Comparison of ENCODE assay signal across 19 mouse cellular contexts in the genomic region with DNA sequence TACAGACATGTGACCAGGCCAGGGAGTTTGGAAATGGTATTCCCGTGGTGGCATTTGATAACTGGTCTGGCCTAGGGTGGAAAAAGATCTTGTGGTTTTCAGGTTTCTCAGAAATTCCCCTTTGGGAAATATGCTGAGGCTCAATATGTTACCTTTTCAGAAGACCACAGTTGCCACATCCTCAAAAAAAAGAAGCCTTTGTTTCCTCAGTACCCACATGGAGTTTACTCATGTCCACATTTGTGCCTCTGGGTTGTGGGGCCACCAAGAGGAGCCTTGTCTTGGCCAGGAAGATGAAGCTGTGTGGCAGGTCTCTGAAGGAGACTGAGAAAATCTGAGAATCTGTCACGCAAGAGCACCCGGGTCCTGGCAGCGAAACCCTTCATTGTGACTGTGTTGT. TPM values are rescaled to one million over a fixed set of nuclear protein-coding genes. Genes with fewer than 3 reads are reported as not detected.
A peak's percentile ranks its signal among the peaks of the same experiment; 100 is the strongest.
DNase-seq lines count a peak whose midpoint lies in the region; ATAC-seq and TF ChIP-seq lines count a peak whose summit lies in the region.
"Had no signal": no experiment of that assay in that cellular context is flagged by ENCODE, and none has a peak within 500 bp of the region (broad histone marks: within the 10 kb centered on the region; RNA-seq: fewer than 3 reads in every experiment).

No protein-coding gene starts in this region.

- TF ChIP-seq CTCF in midbrain, postnatal 0 days (IDR thresholded peaks at IDR 0.05), result no peak

- H3K27ac ChIP-seq in limb, embryonic 12.5 days, result peak overlapping the region; percentile 72
- no peak overlapping the region for H3K27ac ChIP-seq in limb, embryonic 10.5 days
- no peak overlapping the region for H3K27ac ChIP-seq in midbrain, postnatal 0 days (ENCODE audit: low read depth, low read length)
- H3K27ac ChIP-seq: embryonic facial prominence, embryonic 10.5 days; heart, embryonic 10.5 days; hindbrain, embryonic 15.5 days; intestine, embryonic 15.5 days had no signal

- H3K27me3 ChIP-seq in limb, embryonic 12.5 days, result no peaks in the 10 kb centered on the region
- H3K27me3 ChIP-seq in limb, embryonic 10.5 days (ENCODE audit: low read depth, poor library complexity, severe bottlenecking), result no peaks in the 10 kb centered on the region
- no peaks in the 10 kb centered on the region for H3K27me3 ChIP-seq in midbrain, postnatal 0 days (ENCODE audit: insufficient read depth, low read length)
- H3K27me3 ChIP-seq: hindbrain, embryonic 15.5 days; intestine, embryonic 15.5 days had no signal

- H3K4me2 ChIP-seq in limb, embryonic 12.5 days, result peak overlapping the region; percentile 5; the same call in 1 of the 2 replicates
- no peak overlapping the region for H3K4me2 ChIP-seq in midbrain, postnatal 0 days (ENCODE audit: low read depth, low read length, poor library complexity, severe bottlenecking)
- H3K4me2 ChIP-seq: hindbrain, embryonic 15.5 days; intestine, embryonic 15.5 days had no signal

- intact Hi-C loops in left cerebral cortex, postnatal 4 days (cut with DNase I), result no loop called here

- no peak overlapping the region for H3K9ac ChIP-seq in limb, embryonic 12.5 days (replicated peaks)
- H3K9ac ChIP-seq in midbrain, postnatal 0 days (replicated peaks; ENCODE audit: low read length, poor library complexity, severe bottlenecking), result no peak overlapping the region
- H3K9ac ChIP-seq: hindbrain, embryonic 15.5 days; intestine, embryonic 15.5 days had no signal

- H3K9me3 ChIP-seq in limb, embryonic 12.5 days, result no peaks in the 10 kb centered on the region
- H3K9me3 ChIP-seq in limb, embryonic 10.5 days (replicated peaks), result no peaks in the 10 kb centered on the region
- H3K9me3 ChIP-seq in midbrain, postnatal 0 days (ENCODE audit: low read length), result no peaks in the 10 kb centered on the region
- H3K9me3 ChIP-seq: embryonic facial prominence, embryonic 10.5 days; G1E; heart, embryonic 10.5 days; hindbrain, embryonic 15.5 days; intestine, embryonic 15.5 days had no signal

- peaks cover 67% of the 10 kb centered on the region for H3K4me1 ChIP-seq in limb, embryonic 12.5 days (replicated peaks)
- peaks cover 33% of the 10 kb centered on the region for H3K4me1 ChIP-seq in limb, embryonic 10.5 days
- no peaks in the 10 kb centered on the region for H3K4me1 ChIP-seq in midbrain, postnatal 0 days (ENCODE audit: insufficient read depth, low read length)

- DNase-seq in limb, embryonic 10.5 days (ENCODE audit: low spot score), result no peak
- DNase-seq in left cerebral cortex, postnatal 4 days, result no peak
- no peak for DNase-seq in midbrain, postnatal 0 days (ENCODE audit: low spot score)
- no peak for DNase-seq in lung, postnatal 36 days
- DNase-seq: adrenal gland, postnatal 10 days; cerebellum, adult 11 months; cerebellum, adult 9-10 months; cerebellum, postnatal 36 days; gastrocnemius, postnatal 36 days; heart, adult 18-20 months had no signal

- 86% methylated on average over 4 of the region's 4 CpGs for WGBS in limb, embryonic 12.5 days
- WGBS in limb, embryonic 10.5 days, result 90% methylated on average over 4 of the region's 4 CpGs
- 85% methylated on average over 4 of the region's 4 CpGs for WGBS in midbrain, postnatal 0 days

- ATAC-seq in limb, embryonic 12.5 days (ENCODE audit: insufficient number of reproducible peaks, insufficient read depth, low FRiP score, low TSS enrichment, low read depth), result no peak
- peak; percentile 67 to 74 for ATAC-seq in hematopoietic stem cell, adult 5-6 weeks (replicated peaks in 1 of 2; ENCODE audit: insufficient read depth in 1 of 2, low FRiP score in 2 of 2, low TSS enrichment in 1 of 2, low read depth in 1 of 2, poor library complexity in 2 of 2, severe bottlenecking in 2 of 2)
- 0 out of 2 replicates have a peak, but pooled peaks have one; percentile 18 for ATAC-seq in megakaryocyte, adult 5-6 weeks (ENCODE audit: poor library complexity, severe bottlenecking)
- no peak for ATAC-seq in midbrain, postnatal 0 days (ENCODE audit: low FRiP score)
- ATAC-seq: forebrain, embryonic 14.5 days; intestine, embryonic 15.5 days had no signal

- H3K36me3 ChIP-seq in limb, embryonic 12.5 days, result no peaks in the 10 kb centered on the region
- H3K36me3 ChIP-seq in limb, embryonic 10.5 days, result no peaks in the 10 kb centered on the region
- H3K36me3 ChIP-seq in midbrain, postnatal 0 days (ENCODE audit: insufficient read depth, low read length), result no peaks in the 10 kb centered on the region
- H3K36me3 ChIP-seq: embryonic facial prominence, embryonic 10.5 days; heart, embryonic 10.5 days; hindbrain, embryonic 15.5 days; intestine, embryonic 15.5 days had no signal

- no peak overlapping the region for H3K4me3 ChIP-seq in limb, embryonic 12.5 days (replicated peaks)
- no peak overlapping the region for H3K4me3 ChIP-seq in limb, embryonic 10.5 days
- no peak overlapping the region for H3K4me3 ChIP-seq in midbrain, postnatal 0 days (ENCODE audit: low read depth, low read length)
- H3K4me3 ChIP-seq: embryonic facial prominence, embryonic 10.5 days; heart, embryonic 10.5 days; hindbrain, embryonic 15.5 days; intestine, embryonic 15.5 days had no signal

RNA-seq across cellular contexts. Expression of gene Mboat2, which starts 38.0 kb away (rescaled TPM):
- polyA plus RNA-seq in limb, embryonic 12.5 days (2016; fragmentation: Nextera tagmentation; extraction: Ambion mirVana), result 56.3 and 59.1 TPM in 2 replicates
- 42.5 and 49.6 TPM in 2 replicates for polyA plus RNA-seq in limb, embryonic 10.5 days (2016; fragmentation: Nextera tagmentation; extraction: Ambion mirVana)
- total RNA-seq in hematopoietic stem cell, adult 5-6 weeks (2017), result 20.1 and 23.3 TPM in 2 replicates
- 0.18 and 1.2 TPM in 2 replicates for total RNA-seq in megakaryocyte, adult 5-6 weeks (2015)
- total RNA-seq in megakaryocyte, adult 5-6 weeks (2017), result 1.1 and 1.4 TPM in 2 replicates
- 10 to 100 TPM; 58.4 to 62.0 TPM for total RNA-seq in left cerebral cortex, postnatal 4 days (2021)
- 62.0 and 78.0 TPM in 2 replicates for total RNA-seq in midbrain, postnatal 0 days (2014; rRNA removed)
- polyA plus RNA-seq in midbrain, postnatal 0 days (2015; fragmentation: Nextera tagmentation; extraction: Ambion mirVana), result 69.2 and 71.5 TPM in 2 replicates

Comparison
In these comparisons a context has a peak if more than half of its experiments do, and no peak if none do; other contexts are left out.
1. ATAC-seq: peak in hematopoietic stem cell, adult 5-6 weeks (2 of 2) and megakaryocyte, adult 5-6 weeks (single experiment); none in limb, embryonic 12.5 days (single experiment) and midbrain, postnatal 0 days (single experiment).